Mouse (Mus musculus) layer of hippocampus, adult 8-10 months (tissue): Measurements from ENCODE around the gene Gm10799. TPM values are rescaled to one million over a fixed set of nuclear protein-coding genes. Genes with fewer than 3 reads are reported as not detected.
"Not testable (repeated sequence)": the region's sequence is repeated elsewhere in the genome, so short reads cannot be mapped to it uniquely, and the experiment has no call there.

Experiments used
- DNase-seq, 2 experiments: peaks; one replicate each; pipeline ENCODE4 v3.0.0; 2022; ENCODE audit warnings: low spot score in 2 of 2
- total RNA-seq, 4 experiments: library from RNA; stranded (reverse); gene quantifications; 2 replicates each; pipeline ENCODE4 v1.2.4; 2022

Gene Gm10799
- total RNA-seq: not detected

DNA sequence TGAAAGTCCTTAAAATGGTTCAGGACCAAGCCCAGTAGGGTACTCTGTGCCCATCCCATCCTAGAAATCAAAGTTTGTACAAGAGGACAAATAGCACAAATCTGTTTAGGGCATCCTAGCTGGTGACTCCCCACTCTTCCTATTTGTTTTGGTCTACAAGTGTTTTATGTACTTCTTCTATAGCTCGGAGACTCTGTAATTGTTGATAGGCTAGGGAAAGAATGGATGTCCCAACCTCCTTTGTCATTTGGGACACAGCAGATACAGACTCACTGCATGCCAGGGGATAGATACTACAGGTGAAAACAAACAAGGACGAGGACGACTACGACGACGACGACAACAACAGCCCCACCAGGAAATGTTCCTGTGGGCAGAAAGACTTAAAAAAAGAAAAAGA is at the start of gene Gm10799:
Gene Gm10799, minus strand, starts transcription at position 101 of the 400 bp plus-strand sequence.
- not testable (repeated sequence) for DNase-seq

DNA sequence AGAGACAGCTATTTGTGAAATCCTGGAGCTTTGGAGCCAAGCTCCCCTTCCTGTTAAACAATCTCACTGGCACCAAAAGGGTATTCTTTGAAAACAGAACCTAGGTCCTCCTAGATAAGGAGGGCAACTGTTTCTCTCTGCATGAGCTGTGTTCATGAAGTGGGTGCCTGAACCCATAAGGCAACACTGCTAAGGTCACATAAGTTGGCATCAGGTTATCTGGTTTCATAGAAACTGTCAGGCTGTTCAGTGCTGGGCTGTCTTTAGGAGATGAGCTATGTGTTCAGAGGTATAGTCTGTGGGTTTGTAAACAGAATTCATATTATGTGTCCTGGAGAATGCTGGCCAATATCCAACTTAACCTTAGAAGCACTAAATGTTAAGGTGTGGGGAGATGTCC is 48.8 kb upstream of the Gm10799 start:
- not testable (repeated sequence) for DNase-seq

DNA sequence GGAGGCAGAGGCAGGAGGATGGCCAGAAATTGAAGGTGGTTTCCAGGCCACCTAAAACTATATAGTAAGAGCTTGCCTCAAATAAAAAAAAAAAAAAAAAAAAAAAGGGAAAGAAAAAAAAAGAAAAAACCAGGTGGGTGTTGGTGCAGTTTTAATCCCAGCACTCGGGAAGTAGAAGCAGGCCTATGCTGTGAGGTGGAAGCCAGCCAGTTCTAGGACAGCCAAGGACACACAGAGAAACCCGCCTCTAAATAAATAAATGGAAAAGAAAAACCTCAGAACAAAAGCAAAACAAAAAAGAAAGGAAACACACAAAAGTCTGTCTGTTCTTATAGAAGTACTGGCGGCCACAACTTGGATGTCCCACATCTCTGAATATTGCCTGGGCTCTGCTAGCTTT is 46.5 kb upstream of the Gm10799 start:
- no peak for DNase-seq

DNA sequence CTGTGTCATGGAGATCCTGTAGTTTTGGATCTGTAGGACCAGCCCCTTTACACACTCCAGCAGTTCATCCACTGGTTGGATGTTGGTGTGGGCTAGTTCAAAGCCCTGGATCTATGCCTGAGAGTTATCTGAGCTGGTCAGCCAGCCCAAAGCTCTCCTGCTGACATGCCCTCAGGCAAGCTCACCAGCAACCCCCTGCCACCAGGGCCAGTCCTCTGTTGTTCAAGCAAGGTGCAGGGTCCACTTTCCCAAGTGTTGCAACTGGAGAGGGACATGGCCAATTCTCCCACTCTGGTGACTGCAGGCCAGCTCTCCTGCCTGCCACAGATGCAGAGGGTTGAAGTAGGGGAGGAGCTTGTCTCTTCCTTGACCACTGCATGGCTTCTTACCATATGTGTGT is 45.2 kb upstream of the Gm10799 start:
- not testable (repeated sequence) for DNase-seq

- not testable (repeated sequence) for DNase-seq
Observed at GRCm38 (mm10) chr2:104111170-104111797, 42.9 kb upstream of the Gm10799 start.

DNA sequence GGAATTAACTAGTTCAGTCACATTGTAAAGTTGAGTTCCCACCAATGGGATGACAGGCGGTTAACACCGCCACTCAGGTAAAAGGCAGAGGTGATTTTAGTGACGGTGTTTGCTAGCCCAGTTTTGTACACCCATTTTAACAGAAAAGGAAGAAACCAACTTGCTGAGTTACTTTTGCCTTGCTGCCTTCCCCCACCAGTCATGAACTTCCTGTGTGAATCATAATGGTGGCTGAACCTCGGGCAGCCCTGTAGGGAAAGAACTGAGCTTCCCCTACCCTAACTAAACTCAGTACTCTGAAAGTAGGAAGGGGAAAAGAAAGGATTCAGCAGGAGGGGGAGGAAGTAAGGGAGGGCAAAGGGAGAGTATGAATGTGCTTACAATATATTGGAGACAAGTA is 41.7 kb upstream of the Gm10799 start:
- no peak for DNase-seq

GRCm38 (mm10) chr2:104109528-104109927 is 41.2 kb upstream of the Gm10799 start:
- no peak for DNase-seq

DNA sequence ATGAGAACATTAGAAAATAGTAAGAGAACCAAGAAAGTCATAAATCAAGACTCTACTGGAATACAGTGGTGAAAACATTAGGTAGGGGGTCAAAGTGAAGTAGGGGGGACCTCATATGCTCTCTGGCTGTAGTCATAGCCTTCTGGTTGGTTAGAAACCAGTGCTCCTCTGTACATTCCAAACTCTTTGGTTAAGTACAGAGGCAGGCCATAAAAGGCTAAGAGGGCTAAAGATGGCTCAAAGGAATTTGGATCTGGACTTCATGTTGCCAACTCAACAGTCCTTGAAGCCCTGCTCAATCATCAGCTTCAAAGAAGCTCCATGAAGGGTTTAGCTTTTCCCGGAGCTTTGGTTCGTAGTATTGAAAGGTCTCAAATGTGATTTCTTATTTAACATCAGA is 40.7 kb upstream of the Gm10799 start:
- not testable (repeated sequence) for DNase-seq

GRCm38 (mm10) chr2:104104800-104105199 is 36.5 kb upstream of the Gm10799 start:
- DNase-seq: no peak

DNA sequence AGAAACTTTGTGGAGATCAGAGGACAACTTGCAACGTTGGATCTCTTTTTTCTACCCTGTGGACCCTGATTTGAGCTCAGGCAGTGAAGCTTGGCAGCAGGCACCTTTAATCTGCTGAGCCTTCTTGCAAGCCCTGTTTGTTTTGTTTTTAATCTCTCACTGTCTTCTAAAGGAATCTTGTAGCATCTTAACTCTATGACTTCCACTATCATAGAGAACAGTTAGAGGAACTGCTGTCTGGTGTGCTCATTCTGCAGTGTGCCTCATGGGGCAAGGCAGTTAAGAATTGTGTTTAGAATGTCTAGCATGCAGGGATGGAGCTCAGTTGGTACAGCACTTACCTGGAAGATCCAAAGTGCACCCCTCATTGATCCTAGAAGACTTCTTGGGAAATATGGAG is 31.6 kb upstream of the Gm10799 start:
- no peak for DNase-seq

- DNase-seq: no peak
Observed at GRCm38 (mm10) chr2:104099231-104099585, 30.9 kb upstream of the Gm10799 start.

- DNase-seq: no peak
Observed at GRCm38 (mm10) chr2:104098529-104099230, 30.3 kb upstream of the Gm10799 start.

GRCm38 (mm10) chr2:104097396-104097795 is 29.0 kb upstream of the Gm10799 start:
- not testable (repeated sequence) for DNase-seq

GRCm38 (mm10) chr2:104096796-104097195 is 28.4 kb upstream of the Gm10799 start:
- not testable (repeated sequence) for DNase-seq

DNA sequence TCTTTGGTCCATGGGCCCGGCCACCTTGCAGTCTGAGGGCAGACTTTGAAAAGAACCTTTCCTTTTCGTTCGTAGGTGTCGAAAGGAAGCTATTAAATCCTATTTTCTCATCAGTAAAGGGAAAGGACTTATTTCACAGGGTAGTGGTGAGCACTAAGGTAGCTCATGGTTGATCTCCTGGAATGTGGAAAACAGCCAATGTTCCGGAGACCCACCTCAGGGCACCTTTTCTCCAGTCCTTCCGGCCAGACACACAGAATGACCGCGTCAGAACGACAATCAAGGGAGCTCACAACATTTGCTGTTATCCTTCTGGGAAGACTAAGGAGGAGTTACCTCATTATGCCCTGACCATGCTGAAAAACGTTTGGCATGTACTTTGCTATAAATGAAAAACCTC is 27.9 kb upstream of the Gm10799 start:
- DNase-seq: no peak

DNA sequence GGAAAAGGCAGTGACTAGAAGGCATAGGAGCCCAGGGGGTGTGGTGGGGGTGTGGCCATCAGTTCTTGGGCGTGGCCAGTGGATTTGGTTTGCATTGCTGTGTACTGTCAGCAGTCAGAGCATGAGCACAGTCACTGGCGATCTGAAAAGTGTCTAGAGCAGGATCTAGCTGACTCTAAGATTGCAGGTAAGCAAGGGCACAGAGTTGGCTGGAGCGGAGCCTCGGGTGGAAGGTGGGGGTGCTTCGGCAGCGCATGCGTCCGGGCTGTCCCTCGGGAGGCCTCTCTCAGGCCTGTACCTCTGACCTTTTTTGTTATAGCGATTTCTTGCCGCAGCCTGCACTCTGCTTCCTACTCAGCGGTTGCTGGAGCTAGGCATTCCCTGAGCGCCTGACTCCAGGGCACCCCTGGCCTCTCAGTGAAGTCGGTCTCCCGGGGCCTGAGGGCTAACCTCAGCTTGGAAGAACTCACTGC is 27.4 kb upstream of the Gm10799 start, which contains the start of gene Cd59a:
Gene Cd59a, plus strand, starts transcription at position 61 of the 473 bp plus-strand sequence.
- peak; percentile 21 to 39 for DNase-seq

GRCm38 (mm10) chr2:104093305-104093704 is 25.0 kb upstream of the Gm10799 start:
- DNase-seq: no peak

GRCm38 (mm10) chr2:104087562-104087961 is 19.2 kb upstream of the Gm10799 start:
- DNase-seq: not testable (repeated sequence)

- not testable (repeated sequence) for DNase-seq
Observed at GRCm38 (mm10) chr2:104084027-104084426, 15.7 kb upstream of the Gm10799 start.

DNA sequence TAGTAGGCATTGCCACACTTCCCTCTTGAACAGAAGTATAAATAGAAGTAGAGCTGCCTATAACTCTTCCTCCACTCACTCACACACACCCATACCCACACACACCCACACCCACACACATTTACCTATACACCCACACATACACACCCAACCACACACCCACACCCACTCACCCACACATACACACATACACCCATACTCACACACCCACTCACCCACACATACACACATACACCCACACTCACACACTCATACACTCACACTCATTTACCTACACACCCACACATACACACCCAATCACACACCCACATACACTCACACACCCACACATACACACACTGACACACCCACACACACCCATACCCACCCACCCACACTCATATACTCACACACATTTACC is 14.1 kb upstream of the Gm10799 start:
- DNase-seq: no peak

- not testable (repeated sequence) for DNase-seq
Observed at GRCm38 (mm10) chr2:104081436-104082050, 13.2 kb upstream of the Gm10799 start.

DNA sequence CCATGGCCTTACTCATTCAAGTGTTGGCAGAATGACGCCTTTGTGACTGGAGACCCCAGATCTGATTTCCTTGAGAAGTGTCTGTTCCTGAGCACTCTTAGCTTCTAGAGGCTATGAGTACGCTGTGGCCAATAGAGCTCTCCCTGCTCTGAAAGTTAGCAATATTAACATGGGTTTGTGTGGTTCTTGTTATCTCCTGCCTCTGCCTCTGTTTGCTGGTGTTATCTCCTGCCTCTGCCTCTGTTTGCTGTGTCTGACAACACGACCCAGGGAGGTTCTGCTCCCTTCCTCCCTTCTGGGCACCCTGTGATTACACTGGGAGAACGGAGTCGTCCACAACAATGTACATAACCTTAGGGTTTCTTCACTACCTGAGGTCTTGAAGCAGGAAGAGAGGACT is 9.9 kb upstream of the Gm10799 start:
- DNase-seq: not testable (repeated sequence)
